Mouse (Mus musculus) ES-E14 (cell line): Measurements from ENCODE around the gene Tspyl3. TPM values are rescaled to one million over a fixed set of nuclear protein-coding genes. Genes with fewer than 3 reads are reported as not detected.

ENCODE experiments used
- DNase-seq: peaks from one replicate; pipeline ENCODE4 v3.0.0-alpha.2; 2013; ENCODE audit warnings: low read depth, low spot score
- H3K27ac ChIP-seq: 2 replicates; pipeline ENCODE4 v1.5.1; 2012; ENCODE audit warnings: low read depth, mild to moderate bottlenecking, low read length, moderate library complexity, mixed read lengths; ENCODE audit not compliant: poor library complexity, insufficient read depth, severe bottlenecking
- H3K36me3 ChIP-seq: 2 replicates; pipeline ENCODE4 v1.6.1; 2012; ENCODE audit warnings: mild to moderate bottlenecking, low read length, moderate library complexity, mixed read lengths; ENCODE audit not compliant: control insufficient read depth, poor library complexity, insufficient read depth, severe bottlenecking
- H3K4me1 ChIP-seq, 2 experiments: fragments of 150-350 bp in 1 of 2; sonication (generic) in 1 of 2; 2 replicates each; pipeline ENCODE4 v1.6.1; 2012; ENCODE audit warnings: low read length in 2 of 2, mild to moderate bottlenecking in 1 of 2, mixed read lengths in 1 of 2; ENCODE audit not compliant: control insufficient read depth in 2 of 2, insufficient read depth in 2 of 2, poor library complexity in 1 of 2
- H3K4me3 ChIP-seq, 2 experiments: fragments of 150-350 bp in 1 of 2; sonication (generic) in 1 of 2; 2 replicates each; pipeline ENCODE4 v1.5.1; 2012; ENCODE audit warnings: low read length in 2 of 2, low read depth in 1 of 2, mild to moderate bottlenecking in 1 of 2, mixed read lengths in 1 of 2; ENCODE audit not compliant: insufficient read depth in 1 of 2, poor library complexity in 1 of 2, severe bottlenecking in 1 of 2
- H3K9ac ChIP-seq: 2 replicates; pipeline ENCODE4 v1.6.1; 2012; ENCODE audit warnings: low read depth, mild to moderate bottlenecking, low read length, mixed read lengths; ENCODE audit not compliant: poor library complexity, insufficient read depth, severe bottlenecking
- H3K9me3 ChIP-seq: fragments of 150-350 bp; sonication (generic); 2 replicates; pipeline ENCODE4 v1.6.1; 2012; ENCODE audit warnings: low read depth, mild to moderate bottlenecking, low read length; ENCODE audit not compliant: control insufficient read depth, insufficient read depth
- CHD2 ChIP-seq: IDR thresholded peaks from 2 replicates; pipeline ENCODE4 v1.6.1; 2014; ENCODE audit warnings: mild to moderate bottlenecking, low read depth, low read length, inconsistent platforms
- HCFC1 ChIP-seq: IDR thresholded peaks from 2 replicates; pipeline ENCODE4 v1.6.1; 2012; ENCODE audit warnings: low read length, inconsistent platforms, borderline replicate concordance; ENCODE audit not compliant: insufficient read depth
- MAFK ChIP-seq: IDR thresholded peaks from 2 replicates; pipeline ENCODE4 v1.6.1; 2014; ENCODE audit warnings: mild to moderate bottlenecking, low read depth, low read length, inconsistent platforms; ENCODE audit not compliant: insufficient read depth
- ZC3H11A ChIP-seq: IDR thresholded peaks from 2 replicates; pipeline ENCODE4 v1.6.1; 2012; ENCODE audit warnings: low read depth, mild to moderate bottlenecking, inconsistent platforms, low read length, borderline replicate concordance
- ZNF384 ChIP-seq: IDR thresholded peaks from 2 replicates; pipeline ENCODE4 v1.6.1; 2012; ENCODE audit warnings: low read depth, low read length, inconsistent platforms
- in situ Hi-C, 2 experiments: fragments of 600-800 bp; cut with MboI; formaldehyde crosslinking; loops; one replicate each; pipeline ENCODE4 v1.15.1; 2025; ENCODE audit warnings: low sequenced_read_pairs in 2 of 2, inconsistent platforms in 1 of 2; ENCODE audit not compliant: unreplicated experiment in 2 of 2
- total RNA-seq: library from RNA; depleted of rRNA; stranded (reverse); fragments of 300-350 nt; gene quantifications from 2 replicates; pipeline ENCODE4 v1.2.3, GENCODE M21; 2012

The Tspyl3 gene
- total RNA-seq, 1 experiment: 2.1 TPM

DNA sequence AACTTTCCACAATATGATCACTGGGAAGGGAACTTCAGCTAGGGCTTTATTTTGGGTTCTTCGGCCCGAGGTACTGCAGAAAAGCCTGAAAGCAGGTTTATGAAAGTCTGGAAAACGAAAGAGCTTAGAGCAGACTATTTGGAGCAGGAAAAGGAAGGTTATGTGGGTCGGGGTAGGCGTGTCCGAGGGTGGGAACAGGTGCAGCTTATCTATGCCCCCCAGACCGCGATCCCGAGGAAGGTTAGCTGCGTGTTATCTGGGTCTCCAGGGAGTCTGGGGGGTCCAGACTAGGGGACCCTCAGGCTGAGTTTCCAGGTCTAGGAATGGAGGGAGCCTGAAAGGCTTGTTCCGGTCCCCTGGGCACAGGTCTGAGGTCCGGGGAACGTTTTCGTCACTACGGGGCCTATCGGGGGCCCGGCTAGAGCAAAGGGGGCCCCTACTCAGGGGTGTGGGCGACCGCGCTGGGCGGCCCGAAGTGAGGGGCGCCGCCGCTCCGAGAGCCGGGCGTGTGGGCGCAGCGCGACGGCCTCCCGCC is 15.5 kb upstream of the Tspyl3 start:
- Histone ChIP-seq H3K27ac (peak overlapping the region; percentile 6; the same call in 1 of the 2 replicates), H3K36me3 (peaks cover 3% of the 10 kb centered on the region; the same call in 1 of the 2 replicates), H3K9ac (peak overlapping the region; percentile 82), H3K4me3 (peak overlapping the region; percentile 82 to 99), H3K9me3 (no peaks in the 10 kb centered on the region), H3K4me1 (peaks cover 0 to 2% of the 10 kb centered on the region in 2 experiments; a peak in 2 of 4 replicates)
- in situ Hi-C loops: no loop called here
- no peak for TF ChIP-seq ZNF384
- no peak for TF ChIP-seq CHD2
- no peak for TF ChIP-seq ZC3H11A
- peak; percentile 11 for DNase-seq

DNA sequence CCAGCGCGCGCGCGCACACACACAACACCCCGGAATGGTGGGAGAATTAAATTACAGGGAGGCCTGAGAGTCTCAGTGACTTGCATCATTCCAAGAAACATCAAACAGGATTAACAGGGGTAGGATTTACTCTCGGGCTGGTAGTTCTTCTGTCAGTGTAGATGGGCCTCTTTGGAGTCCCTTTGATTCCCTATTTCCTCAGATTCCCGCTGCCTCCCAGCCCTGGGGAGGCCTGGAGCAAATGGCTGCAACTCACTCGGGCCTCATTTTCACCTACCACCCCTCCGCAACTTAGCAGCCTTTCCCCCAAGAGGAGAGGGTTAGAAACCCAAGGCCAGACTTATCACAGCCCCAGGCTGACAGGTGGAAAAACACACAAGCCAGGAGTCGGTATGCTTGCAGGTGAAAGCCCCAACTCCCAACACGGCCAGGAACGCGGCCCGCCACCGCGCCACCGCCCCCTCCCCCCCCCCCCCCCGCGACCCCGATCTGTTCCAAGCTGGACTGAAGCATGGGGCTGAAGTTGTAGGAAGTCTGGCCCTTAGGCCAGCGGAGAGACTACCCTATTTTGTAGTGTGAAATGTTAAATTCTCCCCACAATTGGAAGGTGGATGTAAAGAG is 14.7 kb upstream of the Tspyl3 start:
- H3K4me1 ChIP-seq: peaks cover 0 to 2% of the 10 kb centered on the region in 2 experiments; a peak in 2 of 4 replicates
- TF ChIP-seq CHD2: no peak
- no peak for TF ChIP-seq ZC3H11A
- TF ChIP-seq MAFK: no peak
- no peak for TF ChIP-seq HCFC1
- no peak for TF ChIP-seq ZNF384
- peaks cover 8% of the 10 kb centered on the region for H3K36me3 ChIP-seq
- in situ Hi-C loops: no loop called here
- no peaks in the 10 kb centered on the region for H3K9me3 ChIP-seq
- no peak for DNase-seq
- H3K4me3 ChIP-seq: peak overlapping the region; percentile 82 to 99
- H3K27ac ChIP-seq: no peak overlapping the region
- peak overlapping the region; percentile 82; the same call in 1 of the 2 replicates for H3K9ac ChIP-seq

DNA sequence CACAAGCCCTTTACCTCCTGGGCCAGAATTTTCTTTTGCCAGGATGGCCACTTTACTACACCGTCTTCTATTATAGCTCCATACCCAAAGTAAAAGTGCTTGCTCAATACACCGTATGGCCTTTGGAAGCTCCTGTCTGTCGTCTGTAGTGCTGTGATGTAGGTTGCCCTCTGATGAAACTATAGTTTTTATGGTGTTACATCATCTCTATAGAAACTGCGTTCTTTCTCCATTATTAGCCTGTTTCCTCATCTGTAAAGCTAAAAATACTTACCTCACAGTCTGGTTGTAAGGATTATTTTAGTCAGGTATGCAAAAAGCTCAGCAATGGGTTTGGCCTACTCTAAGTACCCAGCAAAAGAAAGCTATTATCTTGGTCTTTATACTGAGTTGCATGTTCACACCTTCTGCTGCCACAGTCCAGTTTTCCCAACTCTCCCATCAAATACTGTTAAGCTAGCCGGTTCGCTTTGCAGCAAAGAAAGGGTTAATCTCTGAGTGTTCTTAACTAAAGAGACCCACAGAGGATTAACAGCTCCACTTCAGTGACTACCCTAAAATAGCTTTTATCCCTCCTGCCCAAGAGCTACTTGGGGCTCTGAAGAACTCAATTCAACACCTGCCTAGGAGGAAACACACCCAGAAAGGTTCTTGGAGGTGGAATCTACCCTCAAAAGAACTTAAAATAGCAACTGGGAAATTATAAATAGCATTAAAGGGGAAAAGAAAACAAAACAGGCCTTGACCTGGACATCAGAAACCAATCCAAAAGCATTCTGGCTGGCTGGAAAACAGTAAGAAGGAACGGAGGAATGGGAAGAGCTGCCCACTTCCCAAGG is 14.0 kb upstream of the Tspyl3 start:
- Histone ChIP-seq H3K4me3 (peak overlapping the region; percentile 82 to 99; a peak in 3 of 4 replicates), H3K9ac (peak overlapping the region; percentile 43; the same call in 1 of the 2 replicates), H3K9me3 (no peaks in the 10 kb centered on the region), H3K36me3 (peaks cover 8% of the 10 kb centered on the region), H3K4me1 (peaks cover 0 to 2% of the 10 kb centered on the region in 2 experiments; a peak in 2 of 4 replicates), H3K27ac (no peak overlapping the region)
- no peak for DNase-seq
- TF ChIP-seq CHD2 (no peak), MAFK (no peak), ZC3H11A (no peak), ZNF384 (no peak), HCFC1 (no peak)
- in situ Hi-C loops: no loop called here

DNA sequence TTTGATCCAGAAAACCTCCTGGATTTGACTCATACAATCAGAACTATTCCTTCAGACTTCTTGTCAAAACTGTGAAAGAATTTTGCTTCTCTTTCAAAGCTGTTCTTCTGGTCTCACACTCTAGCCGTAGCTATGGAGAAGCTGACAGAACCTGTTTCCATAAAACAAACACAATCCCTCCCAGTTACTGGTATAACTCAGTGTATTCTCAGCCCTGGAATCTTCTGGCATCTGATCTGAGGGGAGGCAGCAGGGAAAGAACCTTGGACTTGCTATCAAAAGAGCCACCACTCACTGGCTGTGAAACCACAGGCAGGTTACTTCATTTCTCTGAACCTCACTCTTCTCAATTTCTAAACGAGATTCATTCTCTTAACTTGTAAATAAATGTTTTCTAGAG is 13.2 kb upstream of the Tspyl3 start:
- no peak for DNase-seq
- in situ Hi-C loops: no loop called here
- Histone ChIP-seq H3K9ac (no peak overlapping the region), H3K9me3 (no peaks in the 10 kb centered on the region), H3K4me3 (no peak overlapping the region), H3K27ac (no peak overlapping the region), H3K36me3 (peaks cover 12% of the 10 kb centered on the region), H3K4me1 (peaks cover 0 to 2% of the 10 kb centered on the region in 2 experiments; a peak in 2 of 4 replicates)
- TF ChIP-seq CHD2 (no peak), ZC3H11A (no peak), MAFK (no peak), HCFC1 (no peak), ZNF384 (no peak)
